Mouse (Mus musculus) olfactory bulb, adult 2 months (tissue): ENCODE results near the gene Elp6. TPM values are rescaled to one million over a fixed set of nuclear protein-coding genes. Genes with fewer than 3 reads are reported as not detected.

Experiments used
- H3K27ac ChIP-seq: fragments of 200-500 bp; 2 replicates; pipeline ENCODE4 v1.5.1; 2012; ENCODE audit warnings: low read depth, low read length; ENCODE audit not compliant: insufficient read depth
- H3K4me1 ChIP-seq: fragments of 200-500 bp; 2 replicates; pipeline ENCODE4 v1.6.1; 2012; ENCODE audit warnings: low read length; ENCODE audit not compliant: control insufficient read depth, insufficient read depth
- H3K4me3 ChIP-seq: fragments of 200-500 bp; 2 replicates; pipeline ENCODE4 v1.5.1; 2012; ENCODE audit warnings: mild to moderate bottlenecking, low read depth, low read length, moderate library complexity; ENCODE audit not compliant: insufficient read depth
- CTCF ChIP-seq: fragments of 200-500 bp; IDR thresholded peaks from 2 replicates; pipeline ENCODE4 v1.5.1; 2012; ENCODE audit warnings: low read depth, mild to moderate bottlenecking, low read length, moderate library complexity; ENCODE audit not compliant: insufficient read depth
- POLR2A ChIP-seq: fragments of 200-500 bp; IDR thresholded peaks from 2 replicates; pipeline ENCODE4 v1.6.1; 2012; ENCODE audit warnings: mild to moderate bottlenecking, low read depth, low read length, moderate library complexity; ENCODE audit not compliant: insufficient read depth
- WGBS: fragments of 180-500 bp; shearing (Covaris S2); methylation state at CpG from one replicate; pipeline ENCODE4 v1.1.7; 2018; 5-methylcytosine and 5-hydroxymethylcytosine counted together
- polyA plus RNA-seq: library from polyadenylated mRNA; stranded (reverse); fragments of >200 nt; gene quantifications from 2 replicates; pipeline ENCODE4 v1.2.4, GENCODE M21; 2012; ENCODE audit warnings: low replicate concordance; ENCODE audit not compliant: missing spikeins, insufficient read depth, insufficient read length

Elp6 gene
- polyA plus RNA-seq, 1 experiment: not detected

- H3K27ac ChIP-seq: no peak overlapping the region
- no peak overlapping the region for H3K4me3 ChIP-seq
- peaks cover 5% of the 10 kb centered on the region; the same call in 1 of the 2 replicates for H3K4me1 ChIP-seq
- 76% methylated on average over 6 of the region's 6 CpGs for WGBS
- no peak for TF ChIP-seq POLR2A
- no peak for TF ChIP-seq CTCF
Measured at GRCm38 (mm10) chr9:110343805-110344204, 38.8 kb downstream of the Elp6 start.

- TF ChIP-seq CTCF (no peak), POLR2A (no peak)
- H3K4me3 ChIP-seq: no peak overlapping the region
- 77% methylated on average over 7 of the region's 7 CpGs for WGBS
- no peak overlapping the region for H3K27ac ChIP-seq
- peaks cover 6% of the 10 kb centered on the region; the same call in 1 of the 2 replicates for H3K4me1 ChIP-seq
Measured at GRCm38 (mm10) chr9:110345057-110345739, 40.2 kb downstream of the Elp6 start.

- TF ChIP-seq CTCF (no peak), POLR2A (no peak)
- Histone ChIP-seq H3K27ac (no peak overlapping the region), H3K4me3 (no peak overlapping the region), H3K4me1 (peaks cover 8% of the 10 kb centered on the region)
- WGBS: 63% methylated on average over 4 of the region's 4 CpGs
Measured at GRCm38 (mm10) chr9:110348899-110349298, 43.9 kb downstream of the Elp6 start.

- H3K27ac ChIP-seq: no peak overlapping the region
- 87% methylated on average over 5 of the region's 5 CpGs for WGBS
- TF ChIP-seq CTCF (no peak), POLR2A (no peak)
Measured at GRCm38 (mm10) chr9:110350188-110350587, 45.2 kb downstream of the Elp6 start.

GRCm38 (mm10) chr9:110350612-110351011, 45.6 kb downstream of the Elp6 start:
- WGBS: 92% methylated on average over 5 of the region's 5 CpGs
- Histone ChIP-seq H3K4me3 (no peak overlapping the region), H3K4me1 (peaks cover 8% of the 10 kb centered on the region), H3K27ac (no peak overlapping the region)
- TF ChIP-seq CTCF (no peak), POLR2A (no peak)

More at GRCm38 (mm10) chr9:110350188-110350587, 45.2 kb downstream of the Elp6 start:
- Histone ChIP-seq H3K4me3 (no peak overlapping the region), H3K4me1 (peaks cover 8% of the 10 kb centered on the region)

- 89% methylated on average over 2 of the region's 2 CpGs for WGBS
- no peak for TF ChIP-seq CTCF
- TF ChIP-seq POLR2A: no peak
- H3K27ac ChIP-seq: no peak overlapping the region
Measured at GRCm38 (mm10) chr9:110351350-110351749, 46.4 kb downstream of the Elp6 start.

GRCm38 (mm10) chr9:110351932-110352632, 47.1 kb downstream of the Elp6 start:
- H3K27ac ChIP-seq: no peak overlapping the region
- TF ChIP-seq POLR2A (no peak), CTCF (no peak)
- peaks cover 6% of the 10 kb centered on the region for H3K4me1 ChIP-seq
- WGBS: 62% methylated on average over 8 of the region's 8 CpGs
- H3K4me3 ChIP-seq: no peak overlapping the region

More at GRCm38 (mm10) chr9:110351350-110351749, 46.4 kb downstream of the Elp6 start:
- Histone ChIP-seq H3K4me1 (peaks cover 8% of the 10 kb centered on the region), H3K4me3 (no peak overlapping the region)

- TF ChIP-seq POLR2A (no peak), CTCF (no peak)
- WGBS: 93% methylated on average over 2 of the region's 2 CpGs
- Histone ChIP-seq H3K27ac (no peak overlapping the region), H3K4me1 (no peaks in the 10 kb centered on the region), H3K4me3 (no peak overlapping the region)
Measured at GRCm38 (mm10) chr9:110358341-110358740, 53.4 kb downstream of the Elp6 start.

- TF ChIP-seq POLR2A (no peak), CTCF (no peak)
- WGBS: 88% methylated on average over 12 of the region's 12 CpGs
- Histone ChIP-seq H3K27ac (no peak overlapping the region), H3K4me1 (no peaks in the 10 kb centered on the region), H3K4me3 (no peak overlapping the region)
Measured at GRCm38 (mm10) chr9:110361299-110361698, 56.3 kb downstream of the Elp6 start.
